Mouse (Mus musculus) 3134 (cell line): Measurements from ENCODE around the gene Sorbs2.

Source experiments
- DNase-seq: peaks from one replicate; pipeline ENCODE4 v3.0.0-alpha.2; 2011; ENCODE audit warnings: low spot score; ENCODE audit not compliant: insufficient read length; ENCODE audit errors: extremely low read depth

The Sorbs2 gene

GRCm38 (mm10) chr8:45743326-45743725 is 235.7 kb downstream of the Sorbs2 start:
- DNase-seq, result no peak

GRCm38 (mm10) chr8:45743739-45744138 is 236.2 kb downstream of the Sorbs2 start:
- no peak for DNase-seq

- no peak for DNase-seq
Observed at GRCm38 (mm10) chr8:45751512-45752502, 244.2 kb downstream of the Sorbs2 start.

GRCm38 (mm10) chr8:45755482-45755881 is 247.9 kb downstream of the Sorbs2 start:
- no peak for DNase-seq

- no peak for DNase-seq
Observed at GRCm38 (mm10) chr8:45755972-45756371, 248.4 kb downstream of the Sorbs2 start.

- DNase-seq, result no peak
Observed at GRCm38 (mm10) chr8:45760622-45761021, 253.0 kb downstream of the Sorbs2 start.

GRCm38 (mm10) chr8:45761053-45761452 is 253.5 kb downstream of the Sorbs2 start:
- no peak for DNase-seq

GRCm38 (mm10) chr8:45762982-45763689 is 255.5 kb downstream of the Sorbs2 start:
- no peak for DNase-seq

GRCm38 (mm10) chr8:45763690-45764342 is 256.2 kb downstream of the Sorbs2 start:
- DNase-seq, result peak; percentile 32

GRCm38 (mm10) chr8:45766138-45766537 is 258.6 kb downstream of the Sorbs2 start:
- DNase-seq, result no peak

GRCm38 (mm10) chr8:45774841-45775240 is 267.3 kb downstream of the Sorbs2 start:
- DNase-seq, result no peak

- DNase-seq, result no peak
Observed at GRCm38 (mm10) chr8:45775481-45775880, 267.9 kb downstream of the Sorbs2 start.

- no peak for DNase-seq
Observed at GRCm38 (mm10) chr8:45776366-45776765, 268.8 kb downstream of the Sorbs2 start.

GRCm38 (mm10) chr8:45776977-45777376 is 269.4 kb downstream of the Sorbs2 start:
- no peak for DNase-seq

- DNase-seq, result peak; percentile 24
Observed at GRCm38 (mm10) chr8:45780585-45780984, 273.0 kb downstream of the Sorbs2 start.

- no peak for DNase-seq
Observed at GRCm38 (mm10) chr8:45788610-45789009, 281.0 kb downstream of the Sorbs2 start.

GRCm38 (mm10) chr8:45794847-45795246 is 287.3 kb downstream of the Sorbs2 start:
- DNase-seq, result no peak

- no peak for DNase-seq
Observed at GRCm38 (mm10) chr8:45796331-45796740, 288.7 kb downstream of the Sorbs2 start.

- no peak for DNase-seq
Observed at GRCm38 (mm10) chr8:45799517-45799916, 291.9 kb downstream of the Sorbs2 start.

GRCm38 (mm10) chr8:45808597-45808996 is 301.0 kb downstream of the Sorbs2 start:
- no peak for DNase-seq
